Mouse (Mus musculus): ENCODE results near the gene Trpm5. TPM values are rescaled to one million over a fixed set of nuclear protein-coding genes. Genes with fewer than 3 reads are reported as not detected.
A peak's percentile ranks its signal among the peaks of the same experiment; 100 is the strongest.

The Trpm5 gene
- polyA plus RNA-seq, 1 experiment = not detected

DNA sequence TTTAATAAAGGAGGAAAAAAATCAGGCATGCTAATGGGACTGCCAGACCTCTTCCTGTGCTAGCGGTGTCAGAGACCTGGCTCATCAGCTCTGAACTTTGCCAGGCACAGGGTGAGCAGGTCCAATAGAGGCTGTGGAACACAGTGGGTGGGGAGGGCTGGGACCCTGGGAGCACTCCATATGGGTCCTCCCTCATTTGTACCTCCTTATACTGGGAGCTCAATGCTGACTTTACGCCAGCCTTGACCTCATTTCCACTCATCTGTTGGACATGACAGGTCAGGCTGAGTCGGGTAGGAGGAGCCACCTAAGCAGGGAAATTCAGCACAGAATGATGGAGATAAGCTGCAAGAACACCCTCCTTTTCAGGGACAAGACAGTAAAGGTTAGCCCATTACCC is 26.5 kb downstream of the Trpm5 start:
- Histone ChIP-seq H3K4me3 (ENCODE audit: insufficient read depth, low read length) (no peak overlapping the region), H3K4me1 (ENCODE audit: control insufficient read depth, insufficient read depth, low read length) (peaks cover 4% of the 10 kb centered on the region; the same call in 1 of the 2 replicates), H3K27ac (ENCODE audit: insufficient read depth, low read depth, low read length) (no peak overlapping the region)
- TF ChIP-seq POLR2A (IDR thresholded peaks at IDR 0.05; ENCODE audit: borderline replicate concordance, low read depth, low read length) (no peak), CTCF (IDR thresholded peaks at IDR 0.05; ENCODE audit: low read depth, low read length) (no peak)

DNA sequence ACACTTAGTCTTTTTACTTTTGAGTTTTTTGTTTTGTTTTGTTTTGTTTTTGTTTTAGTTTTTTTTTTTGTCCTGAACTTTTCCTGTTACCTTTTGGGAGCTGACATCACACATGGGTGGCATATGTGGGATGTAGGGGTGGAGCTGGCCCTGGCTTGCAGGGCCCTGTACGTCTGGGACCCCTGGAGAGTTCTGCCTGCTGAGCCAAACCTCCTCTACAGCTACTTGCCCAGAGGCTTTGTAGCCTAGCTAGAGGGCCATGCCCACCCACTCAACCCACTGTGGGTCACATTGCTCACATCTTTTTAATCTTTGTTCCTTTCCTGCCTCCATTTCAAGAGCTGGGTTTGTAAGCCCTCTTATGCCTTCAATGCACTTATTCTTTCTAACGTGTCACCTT is 27.0 kb downstream of the Trpm5 start:
- H3K27ac ChIP-seq (ENCODE audit: insufficient read depth, low read depth, low read length) = no peak overlapping the region
- H3K4me1 ChIP-seq (ENCODE audit: control insufficient read depth, insufficient read depth, low read length) = peaks cover 4% of the 10 kb centered on the region; the same call in 1 of the 2 replicates
- no peak overlapping the region for H3K4me3 ChIP-seq (ENCODE audit: insufficient read depth, low read length)
- TF ChIP-seq CTCF (IDR thresholded peaks at IDR 0.05; ENCODE audit: low read depth, low read length) = no peak
- TF ChIP-seq POLR2A (IDR thresholded peaks at IDR 0.05; ENCODE audit: borderline replicate concordance, low read depth, low read length) = no peak

DNA sequence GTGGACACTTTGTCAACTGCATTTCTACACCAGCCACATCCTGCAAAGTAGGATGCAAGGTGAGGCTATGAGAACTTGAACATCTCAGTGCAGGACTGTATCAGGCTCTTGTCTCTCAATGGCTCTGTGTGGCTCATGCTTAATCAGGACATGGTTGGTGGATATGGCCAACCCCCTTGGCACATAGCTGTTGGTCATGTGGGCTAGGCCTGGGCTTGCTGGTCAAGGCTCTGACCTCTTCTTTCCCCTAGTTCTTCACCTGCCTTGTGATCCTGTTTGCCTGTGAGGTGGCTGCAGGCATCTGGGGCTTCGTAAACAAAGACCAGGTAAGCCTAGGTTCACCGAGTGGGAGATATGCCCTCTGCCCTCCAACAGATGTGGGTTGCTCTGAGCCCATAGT is 28.8 kb downstream of the Trpm5 start:
- H3K4me1 ChIP-seq (ENCODE audit: control insufficient read depth, insufficient read depth, low read length) = peaks cover 4% of the 10 kb centered on the region; the same call in 1 of the 2 replicates
- no peak overlapping the region for H3K4me3 ChIP-seq (ENCODE audit: insufficient read depth, low read length)
- TF ChIP-seq POLR2A (IDR thresholded peaks at IDR 0.05; ENCODE audit: borderline replicate concordance, low read depth, low read length) = no peak
- no peak for TF ChIP-seq CTCF (IDR thresholded peaks at IDR 0.05; ENCODE audit: low read depth, low read length)
- no peak overlapping the region for H3K27ac ChIP-seq (ENCODE audit: insufficient read depth, low read depth, low read length)

DNA sequence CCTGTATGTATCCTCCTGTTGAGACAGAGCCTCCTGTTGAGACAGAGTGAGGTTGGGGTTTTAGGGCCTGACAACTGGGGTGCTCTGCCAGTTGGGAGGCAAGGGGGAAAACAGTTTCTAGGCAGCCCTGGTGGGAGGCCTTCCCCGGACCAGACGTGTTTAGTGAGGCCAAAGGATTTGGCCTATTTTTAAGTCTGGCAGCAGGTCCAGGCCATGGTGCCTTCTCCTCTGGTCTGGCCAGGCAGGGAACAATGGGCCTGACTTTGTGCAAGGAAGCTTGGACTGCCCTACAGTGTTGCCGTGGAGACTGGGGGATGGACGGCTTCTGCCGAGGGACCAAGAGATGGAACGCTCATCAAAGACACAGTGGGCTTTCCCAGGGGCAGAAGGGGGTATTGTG is 30.2 kb downstream of the Trpm5 start:
- Histone ChIP-seq H3K4me3 (ENCODE audit: insufficient read depth, low read length) (no peak overlapping the region), H3K27ac (ENCODE audit: insufficient read depth, low read depth, low read length) (no peak overlapping the region), H3K4me1 (ENCODE audit: control insufficient read depth, insufficient read depth, low read length) (peaks cover 14% of the 10 kb centered on the region)
- no peak for TF ChIP-seq CTCF (IDR thresholded peaks at IDR 0.05; ENCODE audit: low read depth, low read length)
- TF ChIP-seq POLR2A (IDR thresholded peaks at IDR 0.05; ENCODE audit: borderline replicate concordance, low read depth, low read length) = no peak

DNA sequence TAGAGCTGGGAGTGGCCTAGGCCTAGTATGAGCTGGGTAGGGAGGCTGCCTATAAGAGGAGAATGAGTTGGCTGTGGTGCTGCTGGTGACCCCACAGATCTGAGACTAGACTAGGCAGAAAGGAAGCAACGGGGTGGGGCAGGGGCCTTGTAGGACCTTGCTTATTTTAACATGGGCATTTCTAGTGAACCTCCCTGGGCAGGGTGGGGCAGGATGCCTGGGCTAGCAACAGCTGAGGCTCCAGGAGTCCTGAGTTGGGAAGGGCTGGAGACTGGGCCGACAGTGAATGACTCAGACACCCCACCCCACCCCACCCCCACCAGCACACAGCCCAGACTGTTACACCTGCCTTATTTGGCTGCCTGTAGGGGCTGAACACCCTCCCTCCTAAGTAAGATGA is 31.7 kb downstream of the Trpm5 start:
- no peak overlapping the region for H3K27ac ChIP-seq (ENCODE audit: insufficient read depth, low read depth, low read length)
- H3K4me3 ChIP-seq (ENCODE audit: insufficient read depth, low read length) = no peak overlapping the region
- peaks cover 23% of the 10 kb centered on the region for H3K4me1 ChIP-seq (ENCODE audit: control insufficient read depth, insufficient read depth, low read length)
- TF ChIP-seq CTCF (IDR thresholded peaks at IDR 0.05; ENCODE audit: low read depth, low read length) (no peak), POLR2A (IDR thresholded peaks at IDR 0.05; ENCODE audit: borderline replicate concordance, low read depth, low read length) (no peak)

DNA sequence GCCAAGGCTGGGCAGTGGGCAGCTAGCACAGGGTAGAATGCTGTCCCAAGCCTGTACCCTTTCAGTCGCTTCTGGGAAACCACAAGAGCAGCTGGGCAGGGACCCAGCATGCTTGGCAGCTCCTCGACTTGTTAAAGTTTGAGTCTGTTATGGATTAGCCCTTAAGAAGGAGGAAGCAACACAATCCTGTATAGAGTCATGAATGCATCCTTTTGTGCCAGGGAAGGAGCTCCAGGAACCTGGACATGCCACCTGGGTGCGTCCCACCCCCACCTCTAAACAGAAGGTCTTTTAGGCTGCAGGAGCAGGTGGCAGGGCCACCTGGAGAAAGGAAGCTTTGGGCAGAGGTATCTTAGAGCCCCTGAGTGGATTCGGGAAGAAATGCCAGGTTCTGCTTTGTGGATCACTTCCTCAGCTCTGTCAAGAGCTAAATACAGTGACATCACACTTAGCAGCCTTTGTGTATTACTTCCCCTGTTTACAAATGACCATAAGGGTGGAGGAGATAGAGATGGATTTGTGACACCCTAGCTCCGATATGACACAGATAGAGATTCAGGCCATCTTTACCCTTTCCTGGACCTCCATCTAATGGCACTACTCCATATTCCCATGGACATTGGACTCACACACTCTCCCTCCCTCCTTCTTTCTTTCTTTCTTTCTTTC is 35.1 kb downstream of the Trpm5 start:
- peaks cover 54% of the 10 kb centered on the region for H3K4me1 ChIP-seq (ENCODE audit: control insufficient read depth, insufficient read depth, low read length)
- H3K4me3 ChIP-seq (ENCODE audit: insufficient read depth, low read length) = no peak overlapping the region
- H3K27ac ChIP-seq (ENCODE audit: insufficient read depth, low read depth, low read length) = peak overlapping the region; percentile 83
- no peak for TF ChIP-seq POLR2A (IDR thresholded peaks at IDR 0.05; ENCODE audit: borderline replicate concordance, low read depth, low read length)
- 0 out of 2 replicates have a peak, but pooled peaks have one; percentile 31 for TF ChIP-seq CTCF (IDR thresholded peaks at IDR 0.05; ENCODE audit: low read depth, low read length)

DNA sequence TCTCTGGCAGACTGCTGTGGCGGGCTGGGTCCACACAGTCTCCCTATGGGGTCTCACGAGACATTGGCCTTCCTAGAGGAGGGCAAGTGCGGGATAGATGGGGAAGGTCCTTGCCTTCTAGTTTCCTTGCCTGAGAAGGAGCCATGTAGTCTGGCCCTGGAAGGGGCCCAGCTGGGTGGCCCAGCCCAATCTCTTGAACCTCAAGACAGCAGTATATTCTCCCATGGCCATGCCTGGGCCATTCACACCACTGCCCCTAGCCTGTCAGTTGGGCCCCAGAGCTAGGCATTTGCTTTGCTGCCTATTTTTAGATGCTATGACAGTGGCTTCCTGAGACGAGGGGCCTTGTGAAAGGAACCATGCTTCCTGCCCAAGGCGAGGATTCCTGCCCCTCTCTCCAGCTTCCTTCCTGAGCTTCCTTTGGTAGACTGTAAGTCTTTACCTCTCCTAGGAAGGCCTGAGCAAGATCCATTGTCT is 36.2 kb downstream of the Trpm5 start:
- TF ChIP-seq POLR2A (IDR thresholded peaks at IDR 0.05; ENCODE audit: borderline replicate concordance, low read depth, low read length) (no peak), CTCF (IDR thresholded peaks at IDR 0.05; ENCODE audit: low read depth, low read length) (no peak)
- H3K4me1 ChIP-seq (ENCODE audit: control insufficient read depth, insufficient read depth, low read length) = peaks cover 56% of the 10 kb centered on the region
- H3K4me3 ChIP-seq (ENCODE audit: insufficient read depth, low read length) = peak overlapping the region; percentile 18
- peak overlapping the region; percentile 83 for H3K27ac ChIP-seq (ENCODE audit: insufficient read depth, low read depth, low read length)

DNA sequence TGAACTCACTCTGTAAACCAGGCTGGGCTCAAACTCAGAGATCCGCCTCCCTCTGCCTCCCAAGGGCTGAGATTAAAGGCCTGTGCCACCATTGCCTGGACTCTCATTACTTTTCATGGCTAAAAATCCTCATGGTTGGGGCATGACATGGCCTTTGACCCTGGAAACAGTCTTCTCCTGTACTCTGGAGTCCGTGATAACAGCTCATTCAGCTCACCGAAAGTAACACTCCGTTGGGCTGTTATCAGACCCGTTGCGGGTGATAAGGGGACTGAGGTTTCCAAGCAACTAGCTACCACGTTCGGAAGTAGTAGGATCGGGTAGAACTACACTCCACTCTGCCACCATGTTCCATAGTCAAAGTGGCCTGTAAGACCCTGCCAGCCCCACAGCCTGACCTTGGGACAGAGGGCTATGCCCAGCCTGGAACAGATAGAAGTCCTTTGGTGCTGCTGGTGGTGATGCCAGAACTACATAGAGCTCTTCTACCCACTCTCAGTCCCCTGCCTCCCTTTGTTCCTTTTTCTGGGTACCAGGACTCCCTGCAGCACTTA is 36.7 kb downstream of the Trpm5 start:
- peak overlapping the region; percentile 15 for H3K4me3 ChIP-seq (ENCODE audit: insufficient read depth, low read length)
- peak overlapping the region; percentile 83 for H3K27ac ChIP-seq (ENCODE audit: insufficient read depth, low read depth, low read length)
- TF ChIP-seq POLR2A (IDR thresholded peaks at IDR 0.05; ENCODE audit: borderline replicate concordance, low read depth, low read length) = no peak
- no peak for TF ChIP-seq CTCF (IDR thresholded peaks at IDR 0.05; ENCODE audit: low read depth, low read length)
- peaks cover 56% of the 10 kb centered on the region for H3K4me1 ChIP-seq (ENCODE audit: control insufficient read depth, insufficient read depth, low read length)

DNA sequence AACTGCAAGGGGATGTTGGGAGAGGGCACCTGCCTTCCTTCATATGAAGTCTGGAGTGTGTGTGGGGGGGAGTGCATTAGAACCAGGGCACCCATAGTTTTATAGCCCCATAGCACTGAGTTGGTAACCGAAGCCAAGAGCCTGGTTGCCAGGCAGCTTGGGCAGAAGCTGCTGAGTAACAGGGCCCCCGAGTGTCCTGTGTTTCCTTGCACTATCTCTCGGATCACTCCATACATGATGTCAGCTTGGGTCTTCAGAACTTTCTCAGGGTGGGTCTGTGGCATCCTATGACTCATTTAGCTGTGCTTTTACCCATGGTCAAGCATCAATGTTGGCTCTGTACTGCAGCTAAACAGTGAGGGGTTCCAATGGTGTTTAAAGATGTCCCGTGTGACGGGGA is 37.4 kb downstream of the Trpm5 start:
- Histone ChIP-seq H3K4me3 (ENCODE audit: insufficient read depth, low read length) (no peak overlapping the region), H3K27ac (ENCODE audit: insufficient read depth, low read depth, low read length) (0 out of 2 replicates have a peak overlapping the region, but pooled peaks have one; percentile 83), H3K4me1 (ENCODE audit: control insufficient read depth, insufficient read depth, low read length) (peaks cover 59% of the 10 kb centered on the region)
- TF ChIP-seq POLR2A (IDR thresholded peaks at IDR 0.05; ENCODE audit: borderline replicate concordance, low read depth, low read length) = no peak
- TF ChIP-seq CTCF (IDR thresholded peaks at IDR 0.05; ENCODE audit: low read depth, low read length) = no peak

DNA sequence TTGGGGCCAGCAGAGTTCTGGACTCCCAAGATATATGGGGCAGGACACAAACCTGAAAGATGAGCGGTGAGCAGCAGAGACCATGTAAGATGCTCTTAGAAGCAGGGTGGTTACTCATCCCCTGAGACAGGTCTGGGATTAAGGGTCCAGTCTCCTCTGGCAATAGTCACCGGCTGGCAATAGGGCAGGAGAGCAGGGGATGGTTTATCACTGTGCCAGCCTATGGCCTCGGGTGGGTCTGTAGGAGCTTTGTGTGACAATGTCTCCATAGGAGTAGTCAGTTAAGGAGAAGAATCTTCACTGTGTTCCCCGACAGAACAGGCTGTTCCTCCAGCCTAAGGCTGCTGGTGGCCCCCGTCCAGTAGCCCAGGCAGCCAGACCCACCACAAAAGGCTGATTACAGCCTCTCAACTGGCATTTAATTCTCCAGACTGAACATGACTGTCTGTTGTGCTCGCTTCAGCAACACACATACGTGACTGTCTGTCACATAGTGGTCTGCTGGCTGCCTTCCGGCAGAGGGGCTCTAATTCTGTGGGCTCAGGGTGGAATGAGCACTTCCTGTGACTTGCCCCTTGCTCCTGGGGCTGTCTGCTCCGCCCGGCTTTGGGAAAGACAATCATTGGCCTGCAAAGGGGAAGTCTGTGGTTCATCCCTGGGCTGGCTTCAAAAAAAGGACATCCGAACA is 38.8 kb downstream of the Trpm5 start:
- Histone ChIP-seq H3K27ac (ENCODE audit: insufficient read depth, low read depth, low read length) (peak overlapping the region; percentile 38), H3K4me1 (ENCODE audit: control insufficient read depth, insufficient read depth, low read length) (peaks cover 62% of the 10 kb centered on the region)
- TF ChIP-seq CTCF (IDR thresholded peaks at IDR 0.05; ENCODE audit: low read depth, low read length) (no peak), POLR2A (IDR thresholded peaks at IDR 0.05; ENCODE audit: borderline replicate concordance, low read depth, low read length) (no peak)

More for the DNA sequence above, 38.8 kb downstream of the Trpm5 start:
- H3K4me3 ChIP-seq (ENCODE audit: insufficient read depth, low read length) = peak overlapping the region; percentile 23

All from bone marrow macrophage, adult 2 months (primary cell).